Mouse (Mus musculus): ENCODE measurements at regions not wholly inside any gene's neighbourhood (a gene's known extent, or its start where the extent isn't known, plus 50 kb on each side); places are given as distances from the start of the nearest gene placed in this dataset.
"Not testable (repeated sequence)": the region's sequence is repeated elsewhere in the genome, so short reads cannot be mapped to it uniquely, and the experiment has no call there.

DNA sequence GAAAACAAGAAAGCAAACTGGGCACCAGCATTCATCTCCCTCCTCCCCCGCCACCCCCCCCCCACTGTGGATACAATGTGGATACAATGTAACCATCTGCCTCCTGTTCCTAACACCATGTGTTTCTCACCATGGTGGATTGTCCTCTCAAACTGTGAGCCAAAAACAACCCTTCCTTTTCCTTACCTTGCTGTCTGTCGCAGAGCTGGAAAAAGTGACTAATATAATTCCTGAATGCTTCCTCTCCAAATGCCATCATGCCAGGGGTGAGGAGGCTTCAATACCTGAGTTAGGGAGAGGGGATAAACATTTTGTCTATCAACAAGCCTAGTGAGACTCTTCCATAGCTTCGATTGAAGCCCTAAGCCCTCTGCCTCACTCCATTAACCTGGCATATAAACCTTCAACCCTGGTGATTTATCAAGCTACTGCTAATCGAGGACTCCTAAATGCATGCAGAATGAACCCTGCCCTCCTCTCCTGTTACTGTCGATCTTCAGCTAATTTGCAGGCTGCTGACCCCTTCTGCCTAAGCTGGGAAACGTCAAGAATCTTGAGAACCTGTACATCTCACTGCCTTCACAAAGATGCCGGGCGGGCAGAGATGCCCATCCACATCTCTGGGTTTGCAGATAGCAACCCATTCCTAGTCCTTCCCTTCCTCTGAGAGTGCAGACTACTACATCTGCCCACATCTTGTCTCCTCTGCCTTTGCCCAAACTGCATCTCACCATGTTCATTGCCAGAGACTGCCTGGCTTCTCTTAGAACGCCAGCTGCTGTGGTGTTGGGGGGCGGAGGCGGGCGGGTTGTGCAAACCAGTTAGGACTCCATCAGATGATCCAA is 184.3 kb upstream of the Rpl38 start:
- DNase-seq = no peak

GRCm38 (mm10) chr11:114483350-114483749 is 185.0 kb upstream of the Rpl38 start:
- not testable (repeated sequence) for DNase-seq

GRCm38 (mm10) chr11:114482070-114482469 is 186.3 kb upstream of the Rpl38 start:
- no peak for DNase-seq

DNA sequence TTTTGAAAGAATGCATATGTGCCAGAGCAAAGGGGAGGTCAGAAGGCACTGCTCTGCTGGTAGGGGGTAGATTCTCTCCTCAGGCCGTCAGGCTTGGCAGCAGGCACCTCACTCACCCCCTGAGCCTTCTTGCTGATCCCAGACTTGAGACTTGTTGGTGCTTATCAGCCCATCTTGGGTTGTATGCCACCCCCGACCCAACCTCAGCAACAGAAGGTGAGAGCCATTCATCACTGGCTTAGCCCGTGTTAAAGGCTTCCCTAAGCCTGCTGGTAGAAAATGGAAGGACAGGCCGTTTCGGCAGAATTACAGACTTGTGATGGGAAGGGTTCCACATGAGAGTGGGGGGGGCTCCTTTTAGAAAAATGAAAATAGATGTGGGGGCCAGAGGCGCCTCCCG is 187.3 kb upstream of the Rpl38 start:
- no peak for DNase-seq

- DNase-seq = no peak
Measured at GRCm38 (mm10) chr11:114480119-114480540, 188.2 kb upstream of the Rpl38 start.

GRCm38 (mm10) chr11:114478736-114479135 is 189.6 kb upstream of the Rpl38 start:
- no peak for DNase-seq

DNA sequence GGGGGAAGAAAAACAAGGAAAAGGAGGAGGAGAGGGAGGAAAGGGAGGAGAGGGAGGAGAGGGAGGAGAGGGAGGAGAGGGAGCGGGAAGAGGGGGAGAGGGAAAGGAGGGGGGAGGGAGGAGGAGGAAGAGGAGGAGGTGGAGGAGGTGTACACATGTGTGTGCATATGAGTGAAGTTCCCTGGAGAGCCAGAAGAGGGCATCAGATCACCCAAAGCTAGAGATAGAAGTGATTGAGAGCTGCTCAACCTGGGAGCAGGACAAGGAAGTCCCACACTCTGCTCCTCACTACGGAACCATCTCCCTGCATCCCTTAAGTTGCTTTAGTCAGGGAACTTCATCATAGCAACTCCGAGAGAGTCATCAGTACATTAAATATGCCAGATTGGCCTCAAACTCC is 191.0 kb upstream of the Rpl38 start:
- peak; percentile 60 for DNase-seq

DNA sequence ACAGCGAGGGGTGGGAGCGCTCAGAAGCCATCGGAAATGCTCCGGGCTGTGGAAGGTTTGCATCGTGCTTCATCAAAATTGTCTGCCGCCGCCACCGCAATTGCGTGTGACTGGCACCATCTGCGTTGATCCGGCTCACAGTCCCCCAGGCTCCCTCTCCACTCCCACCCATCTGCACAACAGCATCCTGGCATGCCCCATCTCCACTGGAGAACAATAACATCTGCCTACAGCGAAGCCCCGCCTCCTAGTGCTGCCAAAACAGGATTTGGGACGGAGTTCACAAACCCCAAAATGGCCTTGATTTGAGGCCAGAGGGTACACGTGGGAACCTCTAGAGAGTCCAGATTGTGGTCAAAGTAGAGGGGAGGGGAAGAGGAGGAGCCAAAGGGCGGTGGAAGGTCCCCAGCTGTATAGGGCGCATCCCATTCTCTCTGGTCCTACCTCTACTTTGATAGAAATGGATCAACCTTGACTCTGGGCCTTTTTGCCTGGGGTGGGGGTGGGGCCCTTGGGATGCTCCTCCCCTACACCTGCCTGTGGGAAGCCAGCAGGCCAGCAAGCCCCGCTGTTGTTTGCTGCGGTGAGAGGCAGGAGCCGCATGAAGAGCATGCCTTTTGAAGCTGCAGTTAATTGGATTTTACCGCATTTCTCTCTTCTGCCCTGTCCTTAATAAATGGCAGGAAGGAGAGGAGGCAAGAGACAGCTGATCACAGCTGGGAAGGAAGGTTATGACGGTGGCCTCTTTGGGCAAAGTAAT is 195.6 kb upstream of the Rpl38 start:
- peak; percentile 86 for DNase-seq

DNA sequence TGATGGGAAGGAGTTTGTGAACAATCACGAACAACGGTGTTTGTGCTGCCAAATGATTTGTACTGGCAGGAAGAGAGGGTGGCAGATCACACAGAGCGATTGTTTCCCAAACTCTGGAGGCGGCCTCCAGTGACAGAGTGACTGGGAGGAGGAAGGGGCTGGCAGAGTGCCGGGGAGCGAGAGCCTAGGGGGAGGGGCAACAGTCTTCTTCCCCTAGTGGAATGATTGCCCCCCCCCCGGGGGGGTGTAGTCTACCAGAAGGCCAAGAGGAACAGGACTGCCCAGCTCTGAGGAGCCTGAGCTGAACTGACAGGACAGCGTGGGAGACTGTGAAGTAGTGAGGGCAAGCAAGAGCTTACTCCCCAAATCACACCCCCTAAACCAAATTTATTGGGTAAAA is 199.9 kb upstream of the Rpl38 start:
- DNase-seq = peak; percentile 96

DNA sequence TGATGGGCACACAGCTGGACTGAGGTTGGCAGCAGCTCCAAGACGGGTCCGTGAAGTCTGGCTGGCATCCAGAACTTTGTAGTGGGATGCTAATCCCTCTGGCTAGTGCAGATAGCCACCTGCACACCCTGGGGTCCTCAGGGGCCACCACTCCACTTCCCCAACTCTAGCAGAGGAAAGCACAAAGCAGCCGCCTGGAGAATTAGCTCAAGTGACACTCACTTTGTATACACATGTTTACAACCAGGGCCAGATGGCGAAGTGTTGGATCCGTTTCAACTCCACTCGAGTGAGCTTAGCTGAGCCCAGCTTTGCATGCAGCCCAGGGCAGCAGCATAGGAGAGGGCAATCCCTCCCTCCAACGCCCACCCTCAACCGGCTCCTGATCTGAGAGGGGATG is 200.5 kb upstream of the Rpl38 start:
- DNase-seq = peak; percentile 93

DNA sequence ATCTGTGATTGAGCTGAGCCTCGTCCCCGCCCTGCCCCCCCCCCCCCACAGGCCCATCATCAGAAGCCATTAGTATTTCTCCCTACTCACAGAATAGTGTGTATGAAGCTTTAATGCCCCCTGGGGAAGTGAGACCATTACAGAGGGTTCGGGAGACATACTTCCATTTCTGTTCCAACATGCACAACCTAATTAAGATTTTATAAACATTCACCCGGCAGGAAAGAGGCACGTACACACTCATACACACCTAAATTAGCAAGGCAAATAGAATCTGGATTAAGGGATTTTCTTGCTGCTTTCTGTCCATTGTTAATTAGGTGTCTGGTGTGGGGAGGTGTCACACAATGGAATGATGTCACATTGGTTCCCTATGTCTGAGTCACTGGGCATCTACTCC is 202.8 kb upstream of the Rpl38 start:
- DNase-seq = no peak

DNA sequence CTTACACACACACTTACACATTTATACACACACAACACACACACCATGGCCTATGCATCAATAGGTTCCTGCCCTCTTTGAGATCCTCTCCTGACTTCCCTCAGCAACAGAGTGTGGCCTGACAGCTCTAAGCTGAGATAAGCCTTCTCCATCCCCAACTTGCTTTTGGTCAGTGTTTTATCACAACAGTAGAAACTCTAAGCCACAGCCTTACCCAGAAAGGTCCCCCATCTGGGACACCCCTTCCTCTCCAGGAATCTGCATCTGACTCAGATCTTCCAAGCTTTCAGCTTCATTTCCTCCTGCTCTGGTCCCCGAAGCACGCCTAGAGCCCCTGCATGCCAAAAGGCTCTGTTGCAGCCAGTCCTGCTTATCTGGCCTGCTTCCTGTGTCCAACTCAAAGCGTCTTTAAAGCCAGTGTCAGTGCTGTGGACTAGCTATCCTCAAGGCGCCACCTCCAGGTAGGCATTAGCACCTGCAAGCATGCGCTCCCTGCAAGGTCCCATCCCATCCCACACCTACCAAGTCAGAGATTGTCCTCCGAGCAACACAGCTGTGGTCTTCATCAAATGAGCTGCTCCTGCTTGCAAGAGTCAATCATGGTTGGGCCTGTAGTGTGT is 205.5 kb upstream of the Rpl38 start:
- peak; percentile 66 for DNase-seq

GRCm38 (mm10) chr11:114454876-114455330 is 213.4 kb upstream of the Rpl38 start:
- peak; percentile 88 for DNase-seq

DNA sequence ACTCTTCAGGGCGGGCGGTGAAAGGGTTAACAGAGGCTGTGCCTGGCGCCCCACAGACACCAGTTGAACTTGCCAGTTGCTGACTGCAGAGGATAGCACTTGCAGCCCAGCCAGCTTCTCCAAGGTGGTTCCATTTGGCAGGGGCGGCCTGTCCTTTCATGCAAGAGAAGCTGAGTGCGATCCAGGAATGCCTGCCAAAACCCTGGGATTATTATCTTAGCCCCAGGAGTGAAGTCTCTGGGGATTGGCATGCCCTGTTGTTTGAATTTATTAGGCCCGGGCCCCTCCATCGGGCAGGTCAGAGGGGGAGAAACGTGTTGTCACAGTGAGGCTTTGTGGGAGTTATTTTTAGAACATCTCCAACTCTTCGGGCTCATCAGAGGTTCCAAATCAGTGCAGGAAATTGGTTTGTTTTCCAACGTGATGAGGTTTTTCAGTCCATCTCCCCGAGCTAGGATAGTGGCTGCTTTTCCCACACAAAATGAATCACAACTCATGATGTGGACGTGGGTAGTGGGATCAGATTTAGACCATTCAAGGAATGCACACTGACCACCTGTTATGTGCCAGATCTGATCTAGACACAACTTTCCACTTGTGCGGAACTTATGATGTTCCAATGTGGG is 219.4 kb upstream of the Rpl38 start:
- peak; percentile 47 for DNase-seq

DNA sequence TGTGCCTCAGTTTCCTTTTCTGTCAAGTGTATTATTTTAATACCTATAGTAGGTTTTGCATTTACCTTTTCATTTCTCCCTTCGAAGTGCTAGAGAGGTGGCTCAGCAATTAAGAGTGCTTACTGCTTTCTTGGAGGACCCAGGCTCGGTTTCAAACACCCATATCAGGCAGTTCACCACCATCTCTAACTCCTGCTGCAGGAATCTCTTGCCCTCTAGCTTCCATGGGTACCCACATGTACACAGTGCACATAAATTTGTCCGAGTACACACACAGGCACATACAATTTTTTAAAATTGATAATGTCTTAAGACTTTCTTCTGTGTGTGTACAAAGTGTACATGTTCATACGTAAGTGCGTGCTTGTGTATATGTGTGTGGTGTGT is 220.9 kb upstream of the Rpl38 start:
- no peak for DNase-seq

GRCm38 (mm10) chr11:114446617-114447460 is 221.5 kb upstream of the Rpl38 start:
- DNase-seq = peak; percentile 70

DNA sequence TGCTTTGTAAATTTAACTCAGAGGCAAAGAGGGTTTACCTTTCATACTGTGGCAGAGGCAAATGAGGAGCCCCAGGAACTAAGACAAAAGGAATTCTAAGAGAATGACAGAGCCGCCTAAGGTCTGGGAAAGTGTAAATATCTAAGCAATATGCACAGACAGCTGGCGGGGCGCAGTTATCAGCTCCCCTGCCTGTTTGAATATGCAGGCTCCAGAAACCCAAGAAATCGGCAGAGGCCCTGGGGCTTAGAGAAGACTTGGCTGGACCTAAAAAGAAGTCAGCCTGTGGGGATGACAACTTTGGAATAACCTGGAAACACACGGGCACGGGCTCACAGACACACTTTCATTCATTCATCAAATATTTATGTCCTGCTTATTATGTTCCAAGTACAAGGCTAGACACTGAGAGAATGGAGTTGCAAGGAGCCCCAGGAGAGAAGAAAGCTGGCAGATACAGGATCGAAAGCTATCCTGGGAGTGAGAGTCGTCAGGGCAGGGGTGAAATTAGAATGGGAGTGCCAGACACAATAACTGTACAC is 222.2 kb upstream of the Rpl38 start:
- DNase-seq = no peak

- no peak for DNase-seq
Measured at GRCm38 (mm10) chr11:114444211-114444610, 224.1 kb upstream of the Rpl38 start.

GRCm38 (mm10) chr11:114443444-114443843 is 224.9 kb upstream of the Rpl38 start:
- DNase-seq = no peak

DNA sequence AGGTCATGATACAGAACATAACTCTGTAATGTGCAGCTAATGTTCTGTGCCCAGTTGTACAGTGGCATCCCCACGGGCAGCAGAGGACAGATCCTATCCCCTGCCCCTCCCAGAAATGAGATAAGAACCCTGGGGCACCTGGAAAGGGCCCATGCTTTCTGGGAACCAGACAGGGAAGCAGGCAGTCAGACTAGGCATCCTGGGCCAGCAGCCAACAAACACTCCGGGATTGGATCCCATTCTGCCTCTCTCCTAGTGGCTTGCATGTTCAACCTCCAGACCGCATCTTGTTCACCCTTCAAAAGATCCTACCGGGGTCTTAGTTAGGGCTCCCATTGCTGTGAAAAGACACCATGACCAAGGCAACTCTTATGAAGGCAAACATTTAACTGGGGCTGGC is 229.0 kb upstream of the Rpl38 start:
- DNase-seq = no peak

GRCm38 (mm10) chr11:114435788-114436187 is 232.5 kb upstream of the Rpl38 start:
- DNase-seq = no peak

GRCm38 (mm10) chr11:114433561-114433960 is 234.8 kb upstream of the Rpl38 start:
- DNase-seq = peak; percentile 25
